Mouse (Mus musculus): ENCODE data around the gene Sec24d. TPM values are rescaled to one million over a fixed set of nuclear protein-coding genes. Genes with fewer than 3 reads are reported as not detected.
A peak's percentile ranks its signal among the peaks of the same experiment; 100 is the strongest.

Gene Sec24d
- total RNA-seq, 2 experiments from 2014 or later: 45.0 to 159 TPM

DNA sequence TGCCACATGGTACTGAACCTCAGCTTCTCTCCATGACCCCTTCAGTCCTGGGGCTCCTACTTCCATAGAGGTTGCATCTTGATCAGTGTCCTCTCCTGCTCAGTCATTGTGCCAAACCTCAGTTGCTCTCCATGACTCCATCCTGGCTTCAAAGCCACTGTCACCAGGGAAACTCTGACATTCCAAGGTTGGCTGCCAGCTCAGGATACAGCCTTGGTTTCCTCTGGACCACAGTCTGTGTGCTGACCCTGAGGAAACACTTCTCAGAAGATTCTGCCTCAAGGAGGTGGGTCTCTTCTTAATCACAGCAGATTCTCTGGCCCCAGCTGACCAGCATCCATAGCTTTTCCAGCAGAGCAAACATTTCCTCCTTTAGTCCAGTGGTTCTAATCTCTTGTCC is 24.4 kb downstream of the Sec24d start:
- no peak for DNase-seq (ENCODE audit: low spot score in 2 of 2)

DNA sequence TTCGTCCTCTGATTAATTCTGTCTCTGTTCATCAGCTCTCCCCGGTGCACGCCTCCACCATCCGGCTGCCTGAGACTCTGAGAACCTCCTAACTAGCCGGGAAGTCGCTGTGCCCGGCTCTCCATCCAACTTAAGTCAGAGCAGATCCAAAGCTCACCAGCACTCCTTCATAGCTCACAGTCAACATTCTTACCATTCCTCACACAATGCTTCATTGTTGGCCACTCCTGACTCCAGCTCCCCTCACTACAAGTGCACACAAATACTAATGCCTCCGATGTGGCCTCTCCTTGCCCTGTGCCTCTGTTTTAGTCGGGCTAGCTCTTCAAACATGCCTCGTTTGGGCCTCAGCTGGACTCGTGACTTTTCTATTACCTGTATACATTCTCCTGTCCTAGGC is 29.4 kb downstream of the Sec24d start:
- DNase-seq (ENCODE audit: low spot score in 2 of 2): no peak

DNA sequence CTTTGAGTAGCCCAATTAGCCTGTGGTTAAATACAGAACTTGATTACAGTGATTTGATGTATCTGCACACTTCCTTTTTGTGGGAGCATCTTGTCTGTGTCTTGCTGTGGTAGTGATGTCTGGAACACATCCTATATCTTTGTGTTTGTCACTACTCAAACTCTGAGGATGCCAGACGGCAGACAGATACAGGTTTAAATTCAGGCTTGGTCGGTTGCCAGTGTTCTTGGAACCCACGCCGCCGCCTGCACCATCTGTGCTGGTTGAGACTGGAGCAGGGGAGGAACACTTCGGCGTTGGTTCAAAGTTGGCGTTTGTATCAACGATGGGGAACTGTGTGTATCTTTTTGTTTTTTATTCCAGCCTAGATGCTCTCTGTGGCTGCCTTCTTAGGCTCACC is 31.0 kb downstream of the Sec24d start:
- DNase-seq (ENCODE audit: low spot score in 2 of 2): no peak

DNA sequence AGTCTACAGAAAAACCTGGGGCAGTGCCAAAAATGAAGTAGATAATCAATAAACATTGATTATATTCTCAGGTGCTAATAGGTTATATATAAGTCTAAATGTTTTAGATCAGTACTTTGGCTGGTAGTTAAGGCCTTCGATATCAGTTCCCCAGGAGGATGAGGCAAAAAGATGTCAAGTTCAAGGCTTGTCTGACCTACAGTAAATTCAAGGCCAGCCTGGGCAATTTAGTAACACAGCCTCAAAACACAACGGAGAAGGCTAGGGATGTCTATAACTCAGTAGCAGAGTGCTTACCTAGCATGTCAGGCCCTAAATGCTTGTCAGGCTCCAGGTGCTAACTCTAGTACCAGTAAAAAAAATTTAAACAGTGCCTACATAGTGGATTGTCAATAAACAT is 34.3 kb downstream of the Sec24d start:
- DNase-seq (ENCODE audit: low spot score in 2 of 2): no peak

DNA sequence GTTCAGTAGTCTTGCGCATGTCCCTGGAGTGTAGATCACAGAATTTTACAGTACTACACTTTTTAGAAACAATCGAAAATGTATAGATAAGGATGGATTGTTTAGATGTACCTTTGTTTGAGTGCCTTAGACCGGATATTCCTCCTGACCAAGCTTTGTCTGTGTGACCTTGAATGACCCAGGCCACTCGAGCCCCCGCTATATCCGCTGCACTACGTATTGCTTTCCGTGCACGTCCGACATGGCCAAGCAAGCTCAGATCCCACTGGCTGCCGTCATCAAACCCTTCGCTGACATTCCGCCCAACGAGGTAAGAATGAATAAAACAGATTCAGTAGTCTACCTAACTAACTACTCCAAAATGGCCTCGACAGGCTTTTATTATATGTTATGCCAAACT is 38.4 kb downstream of the Sec24d start:
- no peak for DNase-seq (ENCODE audit: low spot score in 2 of 2)

DNA sequence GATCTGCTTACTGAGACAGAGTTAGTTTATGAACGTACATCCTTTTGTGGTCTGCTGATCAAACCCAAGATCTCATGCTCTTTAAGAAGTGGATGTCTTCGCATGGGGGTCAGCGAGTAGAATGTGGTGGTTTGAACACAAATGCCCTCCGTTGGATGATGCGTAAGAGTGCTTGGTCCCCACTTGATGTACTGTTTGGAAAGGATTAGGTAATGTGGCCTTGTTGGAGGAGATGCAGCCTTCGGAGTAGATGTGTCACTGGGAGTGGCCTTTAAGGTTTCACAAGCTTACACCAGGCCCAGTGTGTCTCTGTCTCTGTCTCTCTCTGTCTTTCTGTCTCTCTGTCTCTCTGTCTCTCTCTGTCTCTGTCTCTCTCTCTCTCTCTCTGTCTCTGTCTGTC is 40.2 kb downstream of the Sec24d start:
- no peak for DNase-seq (ENCODE audit: low spot score in 2 of 2)

DNA sequence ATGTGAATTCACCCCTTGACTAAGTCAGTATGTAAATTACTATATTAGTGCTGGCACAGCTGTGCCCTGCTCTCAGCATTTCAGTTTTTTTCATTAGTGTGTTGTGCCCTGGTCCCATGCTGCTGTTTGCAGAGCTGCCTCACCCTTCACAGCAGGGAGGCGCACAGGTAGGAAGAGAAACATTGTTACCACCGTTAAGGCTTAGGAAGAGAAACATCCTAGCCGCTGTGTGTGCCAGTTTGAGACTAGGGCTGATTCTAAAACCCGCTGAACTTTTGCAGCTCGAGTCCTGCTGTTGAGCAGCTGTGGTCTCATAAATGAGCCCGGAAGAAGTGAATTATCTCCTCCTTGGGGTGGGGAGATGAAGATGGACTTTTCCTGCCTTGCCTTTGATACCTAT is 41.9 kb downstream of the Sec24d start:
- DNase-seq (ENCODE audit: low spot score in 2 of 2): no peak

DNA sequence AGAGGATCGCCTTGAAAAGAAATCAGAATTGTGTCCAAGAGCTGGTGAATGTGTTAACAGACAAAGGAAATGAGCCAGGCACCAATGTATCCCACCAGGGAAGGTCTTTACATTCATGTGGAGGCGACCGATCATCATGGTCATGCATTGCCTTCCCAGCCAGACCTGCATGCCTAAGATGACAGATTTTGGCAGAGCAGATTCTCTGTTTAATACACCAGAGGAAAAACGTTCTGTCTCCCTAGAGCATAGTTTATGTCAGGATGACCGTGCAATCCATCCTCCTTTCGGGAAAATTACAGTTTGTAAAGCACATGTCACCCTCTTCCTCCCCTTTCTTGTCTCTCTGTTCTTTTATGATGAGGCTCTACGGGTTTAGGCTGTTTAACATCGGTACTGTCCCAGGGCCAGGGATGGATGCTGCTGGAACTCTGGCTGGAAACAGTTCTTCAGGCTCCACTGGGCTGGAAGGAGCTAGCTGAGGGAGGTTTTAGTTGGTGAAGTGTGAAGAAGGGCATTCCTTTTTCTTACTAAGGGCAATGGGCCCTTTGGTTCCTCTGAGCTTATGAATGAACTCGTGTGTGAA is 45.3 kb downstream of the Sec24d start:
- no peak for DNase-seq (ENCODE audit: low spot score in 2 of 2)

DNA sequence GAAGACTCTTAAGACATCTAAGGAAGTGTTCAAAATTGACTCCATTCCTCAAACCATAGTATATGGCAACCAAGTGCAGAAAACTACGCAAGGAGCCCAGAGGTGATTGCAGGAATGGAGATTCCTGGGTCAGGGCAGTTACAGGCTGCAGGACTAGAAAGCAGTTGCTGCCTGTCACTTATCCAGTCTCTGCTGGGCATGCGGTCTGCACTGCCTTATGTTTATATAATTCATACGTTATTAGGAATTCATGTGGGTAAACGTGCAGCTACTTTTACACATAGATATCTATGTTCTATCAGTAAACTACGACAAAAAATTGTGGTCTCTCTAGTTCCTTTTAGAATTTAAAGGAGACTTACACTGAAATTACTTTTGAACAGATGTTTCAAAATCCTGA is 46.2 kb downstream of the Sec24d start:
- DNase-seq (ENCODE audit: low spot score in 2 of 2): no peak

DNA sequence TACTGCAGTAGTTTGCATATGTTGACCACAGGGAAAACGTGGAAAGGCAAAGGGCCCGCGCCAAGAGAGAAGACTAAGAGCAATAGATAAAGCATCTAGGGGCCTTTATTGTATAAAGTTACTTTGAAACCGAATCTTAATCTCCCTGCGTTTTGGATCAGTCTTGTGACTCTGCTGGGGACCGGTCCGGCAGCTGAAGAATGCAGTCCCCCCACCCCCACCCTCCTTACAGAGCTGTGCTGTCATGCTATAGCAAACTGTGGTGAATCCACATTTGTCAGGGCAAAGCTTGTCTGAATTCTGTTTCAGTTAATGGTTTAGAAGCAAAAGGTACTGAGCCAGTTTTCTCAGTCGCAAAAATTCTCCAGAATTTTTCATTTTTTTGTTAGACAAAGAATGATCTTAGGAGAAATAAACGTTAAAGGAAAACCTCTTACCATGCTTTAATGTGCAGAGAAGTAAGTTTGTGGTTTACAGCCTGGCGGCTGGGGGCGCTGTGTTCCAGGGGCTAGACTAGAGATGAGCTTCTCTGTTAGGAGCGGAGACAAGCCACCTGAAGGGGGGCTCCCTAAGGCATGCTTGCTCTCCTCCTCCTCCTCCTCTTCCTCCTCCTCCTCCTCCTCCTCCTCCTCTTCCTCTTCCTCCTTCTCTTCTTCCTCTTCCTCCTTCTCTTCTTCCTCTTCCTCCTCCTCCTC is 46.8 kb downstream of the Sec24d start:
- no peak for DNase-seq (ENCODE audit: low spot score in 2 of 2)

DNA sequence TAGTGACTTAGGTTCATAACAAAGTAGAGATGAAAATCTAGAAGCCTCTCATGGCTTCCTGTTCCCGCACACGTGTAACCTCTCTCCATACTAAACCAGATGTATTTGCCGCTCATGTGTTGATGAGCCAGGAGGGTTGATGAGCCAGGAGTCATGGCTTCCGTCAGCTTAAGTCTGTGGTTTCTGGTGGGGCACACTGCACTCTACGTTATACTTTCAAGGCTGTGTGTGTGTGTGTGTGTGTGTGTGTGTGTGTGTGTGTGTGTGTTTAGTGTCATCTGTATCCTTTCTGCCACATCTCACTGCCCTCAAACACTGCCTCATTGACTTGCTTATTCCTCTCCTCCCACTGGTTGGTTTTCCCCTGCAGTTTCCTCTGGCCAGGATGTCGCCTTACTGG is 48.8 kb downstream of the Sec24d start:
- DNase-seq (ENCODE audit: low spot score in 2 of 2): no peak

DNA sequence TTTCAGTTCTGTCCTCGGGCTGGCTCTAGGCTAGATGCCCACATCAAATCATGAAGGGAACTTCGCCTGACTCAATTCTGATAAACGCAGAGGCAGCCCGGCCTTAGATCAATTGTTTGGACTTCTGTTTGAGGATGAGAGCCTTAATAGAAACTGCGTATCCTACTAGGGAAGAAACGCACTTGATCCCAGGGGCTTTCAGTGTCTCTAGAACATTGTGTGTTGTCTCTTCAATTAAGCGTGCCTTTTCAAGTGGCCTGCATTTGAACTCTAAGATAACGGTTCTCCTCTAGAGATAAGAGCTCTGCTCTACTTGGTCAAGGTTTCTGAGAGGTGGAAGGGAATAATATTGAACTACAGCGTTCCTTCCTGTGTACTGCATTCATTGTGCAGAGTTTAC is 49.8 kb downstream of the Sec24d start:
- no peak for DNase-seq (ENCODE audit: low spot score in 2 of 2)

DNA sequence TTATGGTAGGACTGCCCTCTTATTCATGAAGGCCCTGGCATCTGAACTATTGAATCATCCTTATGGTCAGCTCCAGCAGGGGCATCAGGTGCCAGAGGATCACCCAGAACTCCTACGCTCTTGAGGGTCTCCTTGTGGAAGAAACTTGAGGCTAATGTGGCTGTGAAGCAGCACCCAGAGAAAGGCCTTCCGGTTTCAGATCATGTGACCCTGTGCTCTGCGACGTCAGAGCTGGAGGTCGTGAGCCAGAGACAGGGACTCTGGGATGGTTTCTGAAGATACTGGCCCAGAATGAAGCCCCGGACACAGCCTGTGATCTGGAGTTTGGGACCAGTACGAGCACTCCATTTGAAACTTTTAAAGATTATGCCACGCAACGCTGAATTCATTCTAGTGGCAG is 53.1 kb downstream of the Sec24d start:
- no peak for DNase-seq (ENCODE audit: low spot score in 2 of 2)

DNA sequence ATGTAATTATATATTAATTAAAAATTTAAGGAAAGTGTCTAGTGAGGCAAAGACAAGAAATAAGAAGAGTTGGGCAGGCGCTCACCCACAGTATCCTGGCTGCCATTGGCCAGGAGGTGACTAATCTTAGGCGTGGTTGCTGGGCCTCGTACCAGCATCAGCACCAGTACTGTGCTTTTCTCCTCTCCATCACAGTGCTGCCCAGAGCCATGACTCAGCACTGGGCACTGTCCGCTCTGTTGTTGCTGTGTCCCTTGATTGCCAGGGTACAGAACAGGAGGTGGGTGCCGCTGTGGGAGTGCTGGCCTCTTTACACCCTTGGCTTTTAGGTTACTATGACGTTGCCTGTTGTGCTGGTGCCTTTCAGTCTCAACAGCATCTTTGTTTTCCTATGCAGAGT is 54.4 kb downstream of the Sec24d start:
- DNase-seq (ENCODE audit: low spot score in 2 of 2): no peak

DNA sequence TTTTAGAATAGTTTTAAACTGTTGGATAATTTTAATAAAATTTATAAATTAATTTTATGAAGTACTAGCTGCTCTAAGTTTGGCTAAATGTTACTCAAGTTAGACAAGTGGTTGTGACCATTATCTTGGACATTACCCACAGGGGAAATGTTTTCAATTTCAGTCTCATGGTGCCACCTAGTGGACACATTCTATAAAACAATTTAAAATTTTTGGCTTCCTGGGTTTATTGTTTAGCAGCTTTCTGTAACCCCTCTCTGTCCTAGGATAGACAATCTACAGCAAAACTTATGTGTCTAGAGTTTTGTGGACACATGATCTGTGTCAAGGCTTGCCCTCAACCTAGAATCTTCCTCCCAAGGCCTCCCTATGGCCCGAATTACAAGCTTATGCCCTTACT is 54.9 kb downstream of the Sec24d start:
- DNase-seq (ENCODE audit: low spot score in 2 of 2): no peak

DNA sequence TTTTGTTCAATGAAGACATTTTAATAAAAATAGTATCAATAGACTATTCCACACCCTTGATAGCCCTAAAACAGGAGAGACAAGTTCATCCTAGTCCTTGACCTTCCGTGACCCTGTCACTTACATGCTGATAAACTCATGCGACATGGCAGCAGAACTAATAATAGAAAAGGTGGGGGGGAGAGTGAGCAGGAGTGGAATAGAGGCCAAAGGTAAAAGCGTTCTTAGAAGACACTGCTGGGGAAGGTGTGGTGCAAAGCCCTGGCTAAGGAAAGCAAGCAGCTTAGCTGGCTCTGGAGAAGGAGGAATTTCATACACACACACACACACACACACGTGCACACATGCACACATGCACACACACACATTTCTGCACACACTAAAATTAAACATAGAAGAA is 57.1 kb downstream of the Sec24d start:
- no peak for DNase-seq (ENCODE audit: low spot score in 2 of 2)

DNA sequence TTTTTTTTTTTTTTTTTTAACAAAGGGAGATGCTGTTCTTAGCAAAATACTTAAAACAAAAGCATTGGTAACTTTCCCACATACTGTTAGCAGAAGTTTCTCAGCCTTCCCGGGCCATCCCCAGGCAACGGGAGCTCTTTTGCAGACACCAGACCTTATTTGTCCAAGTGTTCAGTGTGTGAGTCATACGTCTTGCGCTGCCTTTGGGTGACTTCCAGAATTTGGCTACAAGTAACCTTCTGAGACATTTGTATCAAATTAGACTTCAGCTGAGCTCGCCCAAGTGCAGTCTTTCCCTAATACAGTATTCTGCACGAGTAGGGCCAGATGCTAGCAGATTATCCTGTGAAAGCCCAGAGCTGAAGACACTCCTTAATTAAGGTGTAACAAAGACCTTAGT is 62.0 kb downstream of the Sec24d start:
- DNase-seq (ENCODE audit: low spot score in 2 of 2): peak; percentile 43 to 47

DNA sequence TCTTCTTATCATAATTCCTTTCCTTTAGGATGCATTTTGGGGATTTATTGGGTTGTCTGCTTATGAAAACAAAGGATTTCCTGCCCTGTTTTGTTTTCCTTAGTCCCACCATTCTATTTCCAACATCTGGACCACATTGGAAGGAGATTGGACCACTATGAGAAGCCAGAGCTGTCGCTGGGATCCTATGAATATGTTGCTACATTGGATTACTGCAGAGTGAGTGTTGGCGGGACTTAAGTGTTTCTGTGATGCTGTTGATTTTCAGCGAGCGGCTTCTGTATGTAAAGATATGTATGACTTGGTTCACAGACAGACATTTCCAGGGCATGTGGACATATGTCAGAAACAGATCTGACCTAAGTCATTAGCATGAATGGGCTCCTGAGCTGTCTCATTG is 63.0 kb downstream of the Sec24d start:
- no peak for DNase-seq (ENCODE audit: low spot score in 2 of 2)

DNA sequence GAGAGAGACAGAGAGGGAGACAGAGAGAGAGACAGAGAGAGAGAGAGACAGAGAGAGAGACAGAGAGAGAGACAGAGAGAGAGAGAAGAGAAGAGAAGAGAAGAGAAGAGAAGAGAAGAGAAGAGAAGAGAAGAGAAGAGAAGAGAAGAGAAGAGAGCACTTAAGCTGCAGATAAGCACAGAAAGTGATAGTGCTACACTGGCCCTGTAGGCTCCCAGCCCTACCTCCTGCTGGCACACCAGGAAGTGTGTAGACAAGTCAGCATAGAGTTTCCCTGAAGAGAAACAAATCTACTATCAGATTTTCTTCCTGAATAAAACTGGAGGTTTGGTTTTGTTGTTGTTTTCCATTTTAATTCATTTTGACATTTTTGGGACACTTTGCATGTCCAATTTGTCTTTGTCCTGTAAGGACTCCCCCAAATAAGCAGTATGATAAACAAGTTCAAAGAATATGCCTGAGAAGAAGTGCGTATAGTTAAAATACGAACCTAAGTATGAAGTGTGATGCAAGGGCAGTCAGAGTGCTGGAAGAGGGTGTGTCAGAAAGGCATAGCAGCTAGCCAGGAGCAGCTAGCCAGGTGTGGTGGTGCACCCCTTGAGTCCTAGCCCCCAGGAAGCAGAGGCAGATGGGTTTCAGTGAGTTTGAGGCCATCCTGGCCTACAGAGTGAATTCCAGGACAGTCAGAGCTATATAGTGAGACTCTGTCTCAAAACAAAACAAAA is 65.2 kb downstream of the Sec24d start:
- no peak for DNase-seq (ENCODE audit: low spot score in 2 of 2)

DNA sequence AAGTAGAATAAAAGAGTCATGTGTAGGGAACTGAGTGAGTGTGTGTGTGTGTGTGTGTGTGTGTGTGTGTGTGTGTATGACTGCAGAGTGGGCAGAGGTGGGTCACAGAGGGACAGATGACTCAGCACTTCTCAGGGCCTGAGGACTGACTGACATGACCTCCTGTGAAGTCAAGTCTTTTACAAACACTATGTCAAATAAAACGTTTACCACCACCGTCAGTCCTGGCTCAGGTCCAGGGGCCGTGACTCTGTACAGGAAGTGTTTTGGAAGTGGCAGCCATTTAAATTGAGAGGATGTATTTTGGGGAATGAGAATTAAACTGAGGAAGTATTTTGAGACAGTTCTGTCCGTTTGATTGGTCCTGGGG is 65.8 kb downstream of the Sec24d start:
- DNase-seq (ENCODE audit: low spot score in 2 of 2): no peak

DNA sequence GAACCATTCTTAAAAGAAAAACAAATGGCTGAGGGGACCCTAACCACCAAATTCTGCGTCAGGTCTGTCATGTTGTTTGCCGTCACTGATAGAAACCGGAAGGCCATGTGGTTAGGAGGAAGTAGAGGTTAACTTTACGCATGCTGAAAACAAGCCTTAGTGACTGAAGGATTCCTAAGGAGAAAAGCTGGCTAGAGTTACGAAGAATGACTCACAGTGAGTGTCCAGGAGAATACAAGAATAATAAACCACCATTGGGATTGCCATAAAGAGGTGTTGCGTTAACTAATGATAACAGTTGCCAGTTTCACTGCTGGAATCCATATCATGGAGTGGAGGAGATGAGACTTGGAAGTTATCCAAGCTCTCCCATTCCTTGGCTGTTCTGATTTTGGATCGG is 67.7 kb downstream of the Sec24d start:
- no peak for DNase-seq (ENCODE audit: low spot score in 2 of 2)

DNA sequence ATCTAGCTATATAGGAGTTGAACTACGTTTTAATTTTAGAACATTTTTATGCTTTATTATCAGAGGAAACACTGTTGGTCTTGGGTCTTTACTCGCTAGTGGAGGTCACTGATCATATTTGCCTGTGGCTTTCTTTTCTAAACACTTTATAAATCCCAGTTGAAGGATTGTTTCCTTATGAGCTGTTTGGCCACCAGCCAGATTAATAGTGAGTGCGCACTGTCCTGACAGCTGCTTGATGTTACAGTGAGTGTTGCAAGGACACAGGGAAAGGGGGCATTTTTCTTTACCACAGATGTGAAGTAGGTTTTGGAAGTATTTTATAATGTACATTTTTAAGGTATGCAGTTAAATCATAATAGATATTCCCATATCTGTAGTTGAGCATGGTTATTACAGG is 68.2 kb downstream of the Sec24d start:
- no peak for DNase-seq (ENCODE audit: low spot score in 2 of 2)

DNA sequence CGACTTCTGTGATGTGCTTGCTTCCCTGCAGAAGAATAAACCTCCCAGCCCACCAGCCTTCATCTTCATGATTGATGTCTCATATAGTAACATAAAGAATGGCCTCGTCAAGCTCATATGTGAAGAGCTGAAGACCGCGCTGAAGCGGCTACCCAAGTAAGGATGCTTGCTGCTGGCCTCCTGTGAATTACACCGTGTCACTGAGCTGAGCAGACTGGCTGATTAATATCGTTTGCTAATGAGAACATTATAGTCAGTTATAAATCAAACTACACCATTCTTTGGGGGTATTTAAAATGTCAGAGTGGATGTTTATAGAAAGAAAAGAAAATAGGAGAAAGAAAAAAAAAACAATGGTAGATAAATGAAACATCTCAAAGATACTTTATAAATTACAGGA is 69.2 kb downstream of the Sec24d start:
- no peak for DNase-seq (ENCODE audit: low spot score in 2 of 2)

All from adrenal gland, adult 18-20 months (tissue).